In genomic region chr1:51332986-51333385, GRCm38 (mm10) we compare ENCODE assay signal across 8 mouse cellular contexts. TPM values are rescaled to one million over a fixed set of nuclear protein-coding genes. Genes with fewer than 3 reads are reported as not detected.
DNase-seq lines count a peak whose midpoint lies in the region; ATAC-seq and TF ChIP-seq lines count a peak whose summit lies in the region.

No protein-coding gene starts in this region.

- H3K4me3 ChIP-seq in midbrain, embryonic 11.5 days (ENCODE audit: low read depth, low read length): no peak overlapping the region
- H3K4me3 ChIP-seq in midbrain, postnatal 0 days (ENCODE audit: low read depth, low read length): no peak overlapping the region
- H3K4me3 ChIP-seq in heart, embryonic 10.5 days: peak overlapping the region; percentile 55
- H3K4me3 ChIP-seq in intestine, postnatal 0 days (ENCODE audit: low read depth, low read length): no peak overlapping the region
- peak overlapping the region; percentile 26; the same call in 1 of the 2 replicates for H3K4me3 ChIP-seq in midbrain, embryonic 15.5 days
- H3K4me3 ChIP-seq in thymus, adult 2 months (ENCODE audit: control insufficient read depth, insufficient read depth, low read length): no peak overlapping the region

- DNase-seq in midbrain, embryonic 11.5 days (ENCODE audit: low spot score, missing footprints): peak; percentile 86
- DNase-seq in midbrain, postnatal 0 days (ENCODE audit: low spot score): no peak
- DNase-seq in heart, embryonic 10.5 days (ENCODE audit: low spot score): no peak
- no peak for DNase-seq in c-Kit-positive CD71-positive TER-119-positive erythroid progenitor cells, embryonic 14.5 days (ENCODE audit: low spot score)
- no peak for DNase-seq in thymus, adult 2 months
- no peak for DNase-seq in urinary bladder, postnatal 25 days (ENCODE audit: low spot score)

- no peaks in the 10 kb centered on the region for H3K9me3 ChIP-seq in midbrain, embryonic 11.5 days (ENCODE audit: control insufficient read depth, low read length)
- no peaks in the 10 kb centered on the region for H3K9me3 ChIP-seq in midbrain, postnatal 0 days (ENCODE audit: low read length)
- no peaks in the 10 kb centered on the region for H3K9me3 ChIP-seq in heart, embryonic 10.5 days
- no peaks in the 10 kb centered on the region for H3K9me3 ChIP-seq in intestine, postnatal 0 days (ENCODE audit: control insufficient read depth)
- no peaks in the 10 kb centered on the region for H3K9me3 ChIP-seq in midbrain, embryonic 15.5 days

- H3K9ac ChIP-seq in midbrain, embryonic 11.5 days (ENCODE audit: low read length): no peak overlapping the region
- H3K9ac ChIP-seq in midbrain, postnatal 0 days (replicated peaks; ENCODE audit: low read length, poor library complexity, severe bottlenecking): no peak overlapping the region
- H3K9ac ChIP-seq in intestine, postnatal 0 days (ENCODE audit: low read depth, low read length): no peak overlapping the region
- no peak overlapping the region for H3K9ac ChIP-seq in midbrain, embryonic 15.5 days

- no peak overlapping the region for H3K4me2 ChIP-seq in midbrain, embryonic 11.5 days
- H3K4me2 ChIP-seq in midbrain, postnatal 0 days (ENCODE audit: low read depth, low read length, poor library complexity, severe bottlenecking): no peak overlapping the region; the same call in 1 of the 2 replicates
- H3K4me2 ChIP-seq in intestine, postnatal 0 days (replicated peaks; ENCODE audit: low read depth): peak overlapping the region; percentile 67
- peak overlapping the region; percentile 50 for H3K4me2 ChIP-seq in midbrain, embryonic 15.5 days

- H3K4me1 ChIP-seq in midbrain, embryonic 11.5 days (ENCODE audit: control insufficient read depth, insufficient read depth, low read length): no peaks in the 10 kb centered on the region
- H3K4me1 ChIP-seq in midbrain, postnatal 0 days (ENCODE audit: insufficient read depth, low read length): no peaks in the 10 kb centered on the region
- H3K4me1 ChIP-seq in heart, embryonic 10.5 days: peaks cover 36% of the 10 kb centered on the region
- H3K4me1 ChIP-seq in intestine, postnatal 0 days (replicated peaks; ENCODE audit: control insufficient read depth, insufficient read depth, low read length): no peaks in the 10 kb centered on the region
- H3K4me1 ChIP-seq in midbrain, embryonic 15.5 days: peaks cover 20% of the 10 kb centered on the region
- H3K4me1 ChIP-seq in thymus, adult 2 months (replicated peaks; ENCODE audit: control insufficient read depth, insufficient read depth, low read length): peaks cover 2% of the 10 kb centered on the region

- ATAC-seq in midbrain, embryonic 11.5 days (ENCODE audit: low FRiP score): no peak
- ATAC-seq in midbrain, postnatal 0 days (ENCODE audit: low FRiP score): no peak
- no peak for ATAC-seq in intestine, postnatal 0 days
- no peak; the same call in 1 of the 2 replicates for ATAC-seq in midbrain, embryonic 15.5 days (replicated peaks)

- no peaks in the 10 kb centered on the region for H3K27me3 ChIP-seq in midbrain, embryonic 11.5 days (ENCODE audit: control insufficient read depth, insufficient read depth, low read length)
- no peaks in the 10 kb centered on the region for H3K27me3 ChIP-seq in midbrain, postnatal 0 days (ENCODE audit: insufficient read depth, low read length)
- no peaks in the 10 kb centered on the region for H3K27me3 ChIP-seq in heart, embryonic 10.5 days (ENCODE audit: insufficient read depth, poor library complexity, severe bottlenecking)
- no peaks in the 10 kb centered on the region for H3K27me3 ChIP-seq in intestine, postnatal 0 days (replicated peaks; ENCODE audit: control insufficient read depth, insufficient read depth, low read length)
- H3K27me3 ChIP-seq in midbrain, embryonic 15.5 days (replicated peaks): no peaks in the 10 kb centered on the region
- no peaks in the 10 kb centered on the region for H3K27me3 ChIP-seq in thymus, adult 2 months (ENCODE audit: control insufficient read depth, insufficient read depth, low read length)

- TF ChIP-seq CTCF in midbrain, postnatal 0 days (IDR thresholded peaks at IDR 0.05): no peak
- TF ChIP-seq CTCF in intestine, postnatal 0 days (IDR thresholded peaks at IDR 0.05; ENCODE audit: low read depth): no peak
- no peak for TF ChIP-seq CTCF in thymus, adult 2 months (IDR thresholded peaks at IDR 0.05; ENCODE audit: borderline replicate concordance, control insufficient read depth, extremely low read depth, insufficient read depth, low read length, poor library complexity)

- no peaks in the 10 kb centered on the region for H3K36me3 ChIP-seq in midbrain, embryonic 11.5 days (ENCODE audit: control insufficient read depth, insufficient read depth, low read length)
- no peaks in the 10 kb centered on the region for H3K36me3 ChIP-seq in midbrain, postnatal 0 days (ENCODE audit: insufficient read depth, low read length)
- no peaks in the 10 kb centered on the region for H3K36me3 ChIP-seq in heart, embryonic 10.5 days
- no peaks in the 10 kb centered on the region for H3K36me3 ChIP-seq in intestine, postnatal 0 days (ENCODE audit: control insufficient read depth, insufficient read depth)
- H3K36me3 ChIP-seq in midbrain, embryonic 15.5 days (replicated peaks): no peaks in the 10 kb centered on the region
- H3K36me3 ChIP-seq in thymus, adult 2 months (ENCODE audit: control insufficient read depth, insufficient read depth, low read length): no peaks in the 10 kb centered on the region

- WGBS in midbrain, embryonic 11.5 days: 60% methylated on average over 6 of the region's 6 CpGs
- 49% methylated on average over 6 of the region's 6 CpGs for WGBS in midbrain, postnatal 0 days
- 15% methylated on average over 6 of the region's 6 CpGs for WGBS in heart, embryonic 10.5 days
- 32% methylated on average over 6 of the region's 6 CpGs for WGBS in intestine, postnatal 0 days
- WGBS in midbrain, embryonic 15.5 days: 41% methylated on average over 6 of the region's 6 CpGs
- WGBS in thymus, adult 2 months: 77% methylated on average over 6 of the region's 6 CpGs

- no peak overlapping the region for H3K27ac ChIP-seq in midbrain, embryonic 11.5 days (ENCODE audit: low read depth, low read length)
- no peak overlapping the region for H3K27ac ChIP-seq in midbrain, postnatal 0 days (ENCODE audit: low read depth, low read length)
- peak overlapping the region; percentile 88 for H3K27ac ChIP-seq in heart, embryonic 10.5 days
- H3K27ac ChIP-seq in intestine, postnatal 0 days (ENCODE audit: low read depth, low read length): no peak overlapping the region
- H3K27ac ChIP-seq in midbrain, embryonic 15.5 days: peak overlapping the region; percentile 80
- H3K27ac ChIP-seq in thymus, adult 2 months (ENCODE audit: control insufficient read depth, insufficient read depth, low read length): no peak overlapping the region

- TF ChIP-seq POLR2A in thymus, adult 2 months (IDR thresholded peaks at IDR 0.05; ENCODE audit: control insufficient read depth, extremely low read depth, insufficient read depth, low read length, poor library complexity): no peak

RNA-seq across cellular contexts. Expression of gene Cavin2, which starts 44.1 kb away (rescaled TPM):
- polyA plus RNA-seq in midbrain, embryonic 11.5 days (2014; fragmentation: Nextera tagmentation; extraction: Ambion mirVana): 4.9 and 5.0 TPM in 2 replicates
- total RNA-seq in midbrain, postnatal 0 days (2014; rRNA removed): 7.5 and 10.8 TPM in 2 replicates
- 8.4 and 8.7 TPM in 2 replicates for polyA plus RNA-seq in midbrain, postnatal 0 days (2015; fragmentation: Nextera tagmentation; extraction: Ambion mirVana)
- 53.5 and 88.3 TPM in 2 replicates for polyA plus RNA-seq in heart, embryonic 10.5 days (2016; fragmentation: Nextera tagmentation; extraction: Ambion mirVana)
- 47.0 and 50.0 TPM in 2 replicates for polyA plus RNA-seq in intestine, postnatal 0 days (2015; fragmentation: Nextera tagmentation; extraction: Ambion mirVana)
- 6.4 and 7.5 TPM in 2 replicates for polyA plus RNA-seq in midbrain, embryonic 15.5 days (2015; fragmentation: Nextera tagmentation; extraction: Ambion mirVana)
- polyA plus RNA-seq in thymus, adult 2 months (2012; rRNA removed): 4.8 and 9.4 TPM in 2 replicates

Comparison
In these comparisons a context has a peak if more than half of its experiments do, and no peak if none do; other contexts are left out.
1. H3K27ac ChIP-seq: peak in heart, embryonic 10.5 days (single experiment) and midbrain, embryonic 15.5 days (single experiment); none in midbrain, embryonic 11.5 days (single experiment), midbrain, postnatal 0 days (single experiment), intestine, postnatal 0 days (single experiment) and thymus, adult 2 months (single experiment).
2. H3K4me2 ChIP-seq: peak in intestine, postnatal 0 days (single experiment) and midbrain, embryonic 15.5 days (single experiment); none in midbrain, embryonic 11.5 days (single experiment) and midbrain, postnatal 0 days (single experiment).
3. H3K4me3 ChIP-seq: peak in heart, embryonic 10.5 days (single experiment) and midbrain, embryonic 15.5 days (single experiment); none in midbrain, embryonic 11.5 days (single experiment), midbrain, postnatal 0 days (single experiment), intestine, postnatal 0 days (single experiment) and thymus, adult 2 months (single experiment).